9 mouse cellular contexts compared by ENCODE assay signal in genomic region chr4:136242065-136242703, GRCm38 (mm10). TPM values are rescaled to one million over a fixed set of nuclear protein-coding genes. Genes with fewer than 3 reads are reported as not detected.
DNase-seq lines count a peak whose midpoint lies in the region; ATAC-seq and TF ChIP-seq lines count a peak whose summit lies in the region.
"Had no signal": no experiment of that assay in that cellular context is flagged by ENCODE, and none has a peak within 500 bp of the region (broad histone marks: within the 10 kb centered on the region; RNA-seq: fewer than 3 reads in every experiment).

No protein-coding gene starts in this region.

- H3K4me1 ChIP-seq in heart, postnatal 0 days (ENCODE audit: control insufficient read depth, insufficient read depth) = no peaks in the 10 kb centered on the region; the same call in 1 of the 2 replicates
- peaks cover 60% of the 10 kb centered on the region for H3K4me1 ChIP-seq in heart, embryonic 10.5 days

- no peaks in the 10 kb centered on the region for H3K9me3 ChIP-seq in heart, postnatal 0 days (replicated peaks; ENCODE audit: control insufficient read depth, low read length)
- H3K9me3 ChIP-seq in heart, embryonic 10.5 days = no peaks in the 10 kb centered on the region

- no peak overlapping the region for H3K9ac ChIP-seq in heart, postnatal 0 days (replicated peaks; ENCODE audit: low read depth, low read length)

- H3K27ac ChIP-seq in heart, postnatal 0 days (ENCODE audit: low read depth) = no peak overlapping the region
- H3K27ac ChIP-seq in heart, embryonic 10.5 days = no peak overlapping the region

- peaks cover 19% of the 10 kb centered on the region for H3K27me3 ChIP-seq in heart, postnatal 0 days (ENCODE audit: control insufficient read depth, insufficient read depth, low read length)
- H3K27me3 ChIP-seq in heart, embryonic 10.5 days (ENCODE audit: insufficient read depth, poor library complexity, severe bottlenecking) = peaks cover 93% of the 10 kb centered on the region

- 45% methylated on average over 8 of the region's 8 CpGs for WGBS in heart, postnatal 0 days
- 44% methylated on average over 8 of the region's 8 CpGs for WGBS in heart, embryonic 10.5 days

- TF ChIP-seq EP300 in heart, postnatal 0 days (IDR thresholded peaks at IDR 0.05; ENCODE audit: low read depth) = no peak

- TF ChIP-seq CTCF in heart, postnatal 0 days (IDR thresholded peaks at IDR 0.05; ENCODE audit: low read depth) = peak; percentile 64

- H3K4me2 ChIP-seq in heart, postnatal 0 days (ENCODE audit: low read depth, low read length) = no peak overlapping the region

- no peak overlapping the region for H3K4me3 ChIP-seq in heart, postnatal 0 days (ENCODE audit: low read depth, low read length)
- H3K4me3 ChIP-seq in heart, embryonic 10.5 days = no peak overlapping the region

- intact Hi-C loops in gastrocnemius, postnatal 14 days (cut with DNase I; ENCODE audit: low total_unique reads) = no loop called here

- no peaks in the 10 kb centered on the region for H3K36me3 ChIP-seq in heart, postnatal 0 days (replicated peaks; ENCODE audit: control insufficient read depth, insufficient read depth, low read length)
- 0 out of 2 replicates have a peak, but pooled peaks cover 6% of the 10 kb centered on the region for H3K36me3 ChIP-seq in heart, embryonic 10.5 days

- ATAC-seq in heart, postnatal 0 days (ENCODE audit: insufficient read depth, low read depth) = no peak

- no peak for DNase-seq in heart, postnatal 0 days (ENCODE audit: low spot score)
- DNase-seq in heart, embryonic 10.5 days (ENCODE audit: low spot score) = no peak
- DNase-seq in thymus, postnatal 14 days = peak; percentile 43
- no peak for DNase-seq in thymus, adult 18-20 months
- DNase-seq in kidney, postnatal 25 days = peak; percentile 52 to 60
- DNase-seq in gastrocnemius, adult 18-20 months (ENCODE audit: low spot score) = no peak
- DNase-seq in gastrocnemius, postnatal 14 days = no peak
- DNase-seq in cerebellum, adult 11 months = no peak

RNA-seq across cellular contexts. Expression of gene Tcea3, which starts 5.3 kb away (rescaled TPM):
- total RNA-seq in heart, postnatal 0 days (2014; rRNA removed; ENCODE audit: low replicate concordance) = 28.6 and 36.6 TPM in 2 replicates
- polyA plus RNA-seq in heart, postnatal 0 days (2015; fragmentation: Nextera tagmentation; extraction: Ambion mirVana) = 103 and 105 TPM in 2 replicates
- polyA plus RNA-seq in heart, embryonic 10.5 days (2016; fragmentation: Nextera tagmentation; extraction: Ambion mirVana) = 35.6 and 47.2 TPM in 2 replicates
- total RNA-seq in gastrocnemius, adult 18-20 months (2021) = 100 to 1,000 TPM; 379 to 395 TPM
- 100 to 1,000 TPM; 212 to 226 TPM for total RNA-seq in gastrocnemius, postnatal 14 days (2021)
- total RNA-seq: hematopoietic stem cell, adult 5-6 weeks had no signal

RNA-seq across cellular contexts. Expression of gene Asap3, which starts 36.0 kb away (rescaled TPM):
- 2.9 and 3.2 TPM in 2 replicates for total RNA-seq in heart, postnatal 0 days (2014; rRNA removed; ENCODE audit: low replicate concordance)
- polyA plus RNA-seq in heart, postnatal 0 days (2015; fragmentation: Nextera tagmentation; extraction: Ambion mirVana) = 1.7 and 2.0 TPM in 2 replicates
- 3.4 and 3.7 TPM in 2 replicates for polyA plus RNA-seq in heart, embryonic 10.5 days (2016; fragmentation: Nextera tagmentation; extraction: Ambion mirVana)
- total RNA-seq in gastrocnemius, adult 18-20 months (2021) = 1 to 10 TPM; 1.4 to 1.5 TPM
- total RNA-seq in gastrocnemius, postnatal 14 days (2021) = 1 to 10 TPM; 4.0 to 5.9 TPM

RNA-seq across cellular contexts. Expression of gene Zfp46, which starts 42.3 kb away (rescaled TPM):
- total RNA-seq in heart, postnatal 0 days (2014; rRNA removed; ENCODE audit: low replicate concordance) = 19.1 and 21.3 TPM in 2 replicates
- polyA plus RNA-seq in heart, postnatal 0 days (2015; fragmentation: Nextera tagmentation; extraction: Ambion mirVana) = 15.3 and 19.5 TPM in 2 replicates
- polyA plus RNA-seq in heart, embryonic 10.5 days (2016; fragmentation: Nextera tagmentation; extraction: Ambion mirVana) = 14.6 and 18.7 TPM in 2 replicates
- 10 to 100 TPM; 29.7 to 33.3 TPM for total RNA-seq in gastrocnemius, adult 18-20 months (2021)
- 10 to 100 TPM; 35.9 to 47.2 TPM for total RNA-seq in gastrocnemius, postnatal 14 days (2021)

Comparison
In these comparisons a context has a peak if more than half of its experiments do, and no peak if none do; other contexts are left out.
1. DNase-seq: peak in thymus, postnatal 14 days (single experiment) and kidney, postnatal 25 days (2 of 2); none in heart, postnatal 0 days (single experiment), heart, embryonic 10.5 days (single experiment), thymus, adult 18-20 months (0 of 2), gastrocnemius, adult 18-20 months (single experiment), gastrocnemius, postnatal 14 days (single experiment) and cerebellum, adult 11 months (single experiment).